Mouse (Mus musculus) inflammation-experienced regulatory T-cells (primary cell): Measurements from ENCODE around the gene Tmem39b. TPM values are rescaled to one million over a fixed set of nuclear protein-coding genes. Genes with fewer than 3 reads are reported as not detected.

Experiments
- polyA plus RNA-seq, 2 experiments: library from polyadenylated mRNA; unstranded; fragments of 100-300 nt; shearing (Covaris generic); gene quantifications; one replicate each; pipeline ENCODE4 v1.2.1; 2017

The Tmem39b gene
- 10 to 100 TPM; 19.2 to 20.0 TPM for polyA plus RNA-seq

GRCm38 (mm10) chr4:129696158-129696985 lies at the start of gene Tmem39b:
Tmem39b (minus strand) TSS chr4:129696838.

GRCm38 (mm10) chr4:129742232-129743009 lies 45.8 kb upstream of the Tmem39b start, which contains the start of gene Khdrbs1:
Khdrbs1 (minus strand) TSS chr4:129742303.

GRCm38 (mm10) chr4:129672083-129672877 lies 24.4 kb downstream of the Tmem39b start, which contains the start of gene Kpna6:
Kpna6 (minus strand) TSS chr4:129672767.

GRCm38 (mm10) chr4:129640638-129641467 lies 55.8 kb downstream of the Tmem39b start, which contains the start of gene Txlna:
Txlna (minus strand) TSS chr4:129641065.

Other genes starting within 250 kb of the Tmem39b start
- 10 to 100 TPM; 32.3 to 41.6 TPM for gene Bsdc1, start 235.3 kb downstream of the Tmem39b start, polyA plus RNA-seq
- gene Tssk3, start 205.8 kb downstream of the Tmem39b start, polyA plus RNA-seq = under 1 TPM in 1 of 2 experiments, not detected in 1; 0.12 TPM
- under 1 TPM in 1 of 2 experiments, not detected in 1; 0.67 TPM for gene Fam229a, start 205.6 kb downstream of the Tmem39b start, polyA plus RNA-seq
- gene Marcksl1, start 183.3 kb downstream of the Tmem39b start, polyA plus RNA-seq = 10 to 100 TPM; 35.3 to 36.6 TPM
- gene Hdac1, start 154.1 kb downstream of the Tmem39b start, polyA plus RNA-seq = 100 to 1,000 TPM; 277 to 296 TPM
- 1,000 to 10,000 TPM; 1,474 to 1,514 TPM for gene Lck, start 123.2 kb downstream of the Tmem39b start, polyA plus RNA-seq
- gene Fam167b, start 118.3 kb downstream of the Tmem39b start, polyA plus RNA-seq = under 1 TPM; 0.42 to 0.60 TPM
- gene Eif3i, start 96.2 kb downstream of the Tmem39b start, polyA plus RNA-seq = 100 to 1,000 TPM; 175 to 192 TPM
- 100 to 1,000 TPM; 197 to 198 TPM for gene Tmem234, start 96.2 kb downstream of the Tmem39b start, polyA plus RNA-seq
- 1 to 10 TPM; 3.3 to 5.4 TPM for gene Dcdc2b, start 82.6 kb downstream of the Tmem39b start, polyA plus RNA-seq
- 10 to 100 TPM; 30.2 to 39.2 TPM for gene Iqcc, start 77.7 kb downstream of the Tmem39b start, polyA plus RNA-seq
- gene Ccdc28b, start 72.9 kb downstream of the Tmem39b start, polyA plus RNA-seq = 10 to 100 TPM; 41.9 to 47.5 TPM
- 10 to 100 TPM; 59.2 to 70.3 TPM for gene Txlna, start 55.8 kb downstream of the Tmem39b start, polyA plus RNA-seq
- gene Kpna6, start 24.1 kb downstream of the Tmem39b start, polyA plus RNA-seq = 10 to 100 TPM; 20.0 to 21.9 TPM
- gene Khdrbs1, start 45.5 kb upstream of the Tmem39b start, polyA plus RNA-seq = 100 to 1,000 TPM; 154 to 160 TPM
- 100 to 1,000 TPM; 419 to 434 TPM for gene Ptp4a2, start 114.4 kb upstream of the Tmem39b start, polyA plus RNA-seq
- gene Spocd1, start 232.4 kb upstream of the Tmem39b start, polyA plus RNA-seq = not detected